Mouse (Mus musculus): ENCODE data around the gene Guca1b. TPM values are rescaled to one million over a fixed set of nuclear protein-coding genes. Genes with fewer than 3 reads are reported as not detected.
A peak's percentile ranks its signal among the peaks of the same experiment; 100 is the strongest.
"Not testable (repeated sequence)": the region's sequence is repeated elsewhere in the genome, so short reads cannot be mapped to it uniquely, and the experiment has no call there.

The Guca1b gene
- polyA plus RNA-seq, 1 experiment from 2014 or later: 0.39 TPM

GRCm38 (mm10) chr17:47421566-47421965 is 36.4 kb downstream of the Guca1b start:
- Histone ChIP-seq H3K27ac (replicated peaks) (no peak overlapping the region), H3K9ac (replicated peaks) (no peak overlapping the region), H3K4me3 (no peak overlapping the region), H3K4me1 (no peaks in the 10 kb centered on the region), H3K36me3 (no peaks in the 10 kb centered on the region), H3K9me3 (no peaks in the 10 kb centered on the region), H3K27me3 (no peaks in the 10 kb centered on the region), H3K4me2 (replicated peaks) (no peak overlapping the region)
- no peak for ATAC-seq (replicated peaks)
- WGBS: 87% methylated on average over 3 of the region's 3 CpGs

- ATAC-seq (replicated peaks); H3K9ac ChIP-seq (replicated peaks); H3K36me3 ChIP-seq; H3K4me1 ChIP-seq; H3K27ac ChIP-seq (replicated peaks); H3K4me3 ChIP-seq; H3K9me3 ChIP-seq; H3K4me2 ChIP-seq (replicated peaks); H3K27me3 ChIP-seq: not testable (repeated sequence)
- 96% methylated on average over 1 of the region's 1 CpGs for WGBS
Measured at GRCm38 (mm10) chr17:47422616-47423015, 37.4 kb downstream of the Guca1b start.

DNA sequence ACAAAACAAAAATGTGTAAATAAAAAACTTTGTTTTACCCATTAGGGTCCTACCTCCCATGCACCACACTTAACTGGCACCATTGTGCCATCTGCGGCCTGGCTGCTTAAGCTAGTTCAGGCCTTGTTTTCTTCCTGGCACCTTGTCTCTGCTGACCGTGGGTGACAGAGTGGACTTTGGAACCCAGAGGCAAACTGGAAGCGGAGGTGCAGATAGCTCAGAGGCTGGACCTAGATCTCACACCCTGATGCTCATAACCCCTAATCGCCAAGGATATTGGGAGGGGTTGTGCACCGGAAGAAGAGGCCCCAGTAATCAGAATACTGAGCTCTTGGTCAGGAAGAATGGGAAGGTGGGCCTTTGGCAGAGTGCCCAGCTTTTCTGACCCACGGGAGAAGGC is 39.0 kb downstream of the Guca1b start:
- Histone ChIP-seq H3K4me3 (no peak overlapping the region), H3K9ac (replicated peaks) (no peak overlapping the region), H3K36me3 (no peaks in the 10 kb centered on the region), H3K4me2 (replicated peaks) (no peak overlapping the region), H3K4me1 (0 out of 2 replicates have a peak, but pooled peaks cover 2% of the 10 kb centered on the region), H3K9me3 (no peaks in the 10 kb centered on the region), H3K27me3 (no peaks in the 10 kb centered on the region), H3K27ac (replicated peaks) (no peak overlapping the region)
- 72% methylated on average over 6 of the region's 6 CpGs for whole genome bisulfite sequencing
- ATAC-seq (replicated peaks): no peak

DNA sequence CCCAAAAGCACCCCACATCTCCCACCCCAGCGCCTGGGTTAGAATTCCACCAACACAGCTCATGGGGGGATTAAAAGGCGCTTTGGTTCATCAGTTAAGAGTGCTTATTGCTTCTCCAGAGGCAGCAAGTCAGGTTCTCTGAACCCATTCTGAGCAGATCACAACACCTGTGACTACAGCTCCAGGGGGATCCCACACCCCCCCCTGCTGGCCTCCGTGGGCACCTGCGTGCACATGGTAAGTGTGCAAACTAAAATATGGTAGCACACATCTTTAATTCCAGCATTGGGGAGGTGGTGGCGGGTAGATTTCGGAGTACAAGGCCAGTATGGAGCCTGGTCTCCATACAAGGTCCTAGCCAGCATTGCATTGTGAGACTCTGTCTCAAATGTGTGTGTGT is 42.1 kb downstream of the Guca1b start:
- H3K9ac ChIP-seq (replicated peaks): no peak overlapping the region
- no peaks in the 10 kb centered on the region for H3K36me3 ChIP-seq
- no peak for ATAC-seq (replicated peaks)
- H3K4me2 ChIP-seq (replicated peaks): no peak overlapping the region
- H3K27me3 ChIP-seq: no peaks in the 10 kb centered on the region
- H3K9me3 ChIP-seq: no peaks in the 10 kb centered on the region
- 0 out of 2 replicates have a peak, but pooled peaks cover 2% of the 10 kb centered on the region for H3K4me1 ChIP-seq
- H3K27ac ChIP-seq (replicated peaks): no peak overlapping the region
- no peak overlapping the region for H3K4me3 ChIP-seq
- WGBS: 71% methylated on average over 6 of the region's 6 CpGs

- H3K4me1 ChIP-seq: 0 out of 2 replicates have a peak, but pooled peaks cover 2% of the 10 kb centered on the region
- 6% methylated on average over 8 of the region's 8 CpGs for WGBS
- H3K27ac ChIP-seq (replicated peaks): no peak overlapping the region
- H3K9me3 ChIP-seq: no peaks in the 10 kb centered on the region
- ATAC-seq (replicated peaks): peak; percentile 41; the same call in 1 of the 2 replicates
- H3K9ac ChIP-seq (replicated peaks): no peak overlapping the region
- no peak overlapping the region for H3K4me2 ChIP-seq (replicated peaks)
- H3K36me3 ChIP-seq: no peaks in the 10 kb centered on the region
- H3K27me3 ChIP-seq: no peaks in the 10 kb centered on the region
- H3K4me3 ChIP-seq: no peak overlapping the region
Measured at GRCm38 (mm10) chr17:47428831-47429304, 43.7 kb downstream of the Guca1b start.

DNA sequence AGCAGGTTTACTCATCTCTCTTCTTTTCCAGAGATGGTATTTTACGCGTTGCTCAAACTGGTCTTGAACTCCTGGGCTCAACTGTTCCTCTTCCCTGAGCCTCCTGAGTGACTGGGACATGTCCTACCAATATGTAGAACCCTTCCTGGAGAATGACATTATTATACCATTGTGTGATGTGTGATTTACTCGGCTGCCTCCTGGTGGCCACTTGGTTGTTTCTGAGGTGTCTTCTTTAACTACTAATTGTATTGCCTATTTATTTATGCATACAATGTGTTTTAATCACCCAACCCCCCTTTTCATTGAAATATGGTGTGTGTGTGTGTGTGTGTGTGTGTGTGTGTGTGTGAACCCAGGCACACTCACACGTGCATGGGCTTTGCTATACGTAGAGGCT is 45.6 kb downstream of the Guca1b start:
- no peaks in the 10 kb centered on the region for H3K9me3 ChIP-seq
- no peak overlapping the region for H3K27ac ChIP-seq (replicated peaks)
- H3K27me3 ChIP-seq: peaks cover 6% of the 10 kb centered on the region; the same call in 1 of the 2 replicates
- H3K9ac ChIP-seq (replicated peaks): no peak overlapping the region
- 74% methylated on average over 5 of the region's 5 CpGs for WGBS
- H3K36me3 ChIP-seq: no peaks in the 10 kb centered on the region
- 0 out of 2 replicates have a peak, but pooled peaks cover 2% of the 10 kb centered on the region for H3K4me1 ChIP-seq
- no peak overlapping the region for H3K4me2 ChIP-seq (replicated peaks)
- ATAC-seq (replicated peaks): no peak
- no peak overlapping the region for H3K4me3 ChIP-seq

GRCm38 (mm10) chr17:47436156-47436906 is 51.1 kb downstream of the Guca1b start, which contains the start of gene AI661453:
AI661453 (plus strand) TSS chr17:47436615.
- Histone ChIP-seq H3K36me3 (no peaks in the 10 kb centered on the region), H3K4me1 (peaks cover 15% of the 10 kb centered on the region), H3K27me3 (peaks cover 43% of the 10 kb centered on the region), H3K4me3 (peak within 1 kb of the TSS; percentile 36), H3K27ac (replicated peaks) (no peak within 1 kb of the TSS), H3K9me3 (no peaks in the 10 kb centered on the region), H3K9ac (replicated peaks) (no peak within 1 kb of the TSS; the same call in 1 of the 2 replicates), H3K4me2 (replicated peaks) (peak within 1 kb of the TSS; percentile 60)
- WGBS: 2% methylated on average over 45 of the region's 45 CpGs
- ATAC-seq (replicated peaks): 0 out of 2 replicates have a peak, but pooled peaks have one; percentile 23

- no peak within 1 kb of the TSS; the same call in 1 of the 2 replicates for H3K9ac ChIP-seq (replicated peaks)
- peaks cover 43% of the 10 kb centered on the region for H3K27me3 ChIP-seq
- no peak for ATAC-seq (replicated peaks)
- H3K27ac ChIP-seq (replicated peaks): no peak within 1 kb of the TSS
- H3K4me3 ChIP-seq: peak within 1 kb of the TSS; percentile 36
- H3K9me3 ChIP-seq: no peaks in the 10 kb centered on the region
- peaks cover 15% of the 10 kb centered on the region for H3K4me1 ChIP-seq
- H3K4me2 ChIP-seq (replicated peaks): peak within 1 kb of the TSS; percentile 60
- WGBS: 5% methylated on average over 25 of the region's 25 CpGs
- H3K36me3 ChIP-seq: no peaks in the 10 kb centered on the region
Measured at GRCm38 (mm10) chr17:47436907-47437547, 51.8 kb downstream of the Guca1b start, which contains the start of gene 1700001C19Rik. 1700001C19Rik (minus strand) TSS chr17:47437376.

DNA sequence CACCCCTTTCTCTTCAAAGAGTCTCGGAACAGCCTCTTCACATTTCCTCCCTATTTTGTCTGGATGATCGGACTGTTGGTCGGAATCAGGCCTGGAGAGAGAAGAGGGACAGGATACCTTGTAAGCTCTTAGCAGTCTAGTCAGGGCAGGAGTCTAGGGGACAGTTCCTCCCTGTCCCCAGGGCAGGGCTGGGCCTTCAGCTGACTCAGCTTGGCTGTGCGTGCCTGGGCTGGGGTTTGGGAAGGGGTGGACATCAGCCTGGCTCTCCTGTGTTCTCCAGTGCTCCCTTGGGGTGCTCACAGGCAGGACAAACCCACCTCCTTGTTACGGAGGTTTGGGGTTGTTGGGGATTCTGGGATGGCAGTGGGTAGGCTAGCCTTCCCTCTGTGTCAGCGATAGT is 53.4 kb downstream of the Guca1b start:
- no peak overlapping the region for H3K27ac ChIP-seq (replicated peaks)
- H3K36me3 ChIP-seq: no peaks in the 10 kb centered on the region
- peaks cover 15% of the 10 kb centered on the region for H3K4me1 ChIP-seq
- WGBS: 61% methylated on average over 6 of the region's 6 CpGs
- no peak for ATAC-seq (replicated peaks)
- peaks cover 43% of the 10 kb centered on the region for H3K27me3 ChIP-seq
- no peak overlapping the region for H3K9ac ChIP-seq (replicated peaks)
- H3K4me2 ChIP-seq (replicated peaks): no peak overlapping the region
- H3K9me3 ChIP-seq: no peaks in the 10 kb centered on the region
- H3K4me3 ChIP-seq: no peak overlapping the region

DNA sequence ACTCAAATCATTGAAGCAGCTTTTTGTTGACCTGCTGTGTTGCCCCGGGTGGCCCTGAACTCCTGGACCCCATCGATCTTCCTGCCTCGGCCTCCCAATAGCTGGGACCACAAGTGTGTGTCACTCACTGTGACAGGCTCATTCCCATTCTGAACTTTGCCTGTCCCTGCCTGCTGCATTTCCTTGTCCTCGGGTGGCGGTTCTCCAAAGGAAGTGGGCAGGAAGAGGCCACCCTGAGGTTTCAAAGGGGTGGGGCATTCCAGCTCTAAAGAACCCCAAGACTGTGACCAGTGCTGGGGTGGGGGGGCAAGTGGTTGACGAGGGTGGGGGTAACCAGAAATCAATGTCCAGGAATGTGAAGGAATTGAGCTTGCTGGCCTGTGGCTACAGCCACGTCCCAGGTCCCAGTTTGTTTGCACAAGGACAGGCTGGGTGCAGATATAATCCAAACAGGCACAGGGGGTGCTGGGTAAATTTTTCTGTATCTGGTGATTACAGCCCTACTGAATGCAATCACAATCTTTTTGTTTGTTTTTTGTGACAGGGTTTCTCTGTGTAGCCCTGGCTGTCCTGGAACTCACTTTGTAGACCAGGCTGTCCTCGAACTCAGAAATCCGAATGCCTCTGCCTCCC is 54.3 kb downstream of the Guca1b start:
- Histone ChIP-seq H3K4me3 (no peak overlapping the region), H3K4me2 (replicated peaks) (no peak overlapping the region), H3K4me1 (peaks cover 15% of the 10 kb centered on the region), H3K9me3 (no peaks in the 10 kb centered on the region), H3K36me3 (no peaks in the 10 kb centered on the region), H3K9ac (replicated peaks) (no peak overlapping the region), H3K27me3 (peaks cover 43% of the 10 kb centered on the region), H3K27ac (replicated peaks) (no peak overlapping the region)
- ATAC-seq (replicated peaks): no peak
- WGBS: 47% methylated on average over 9 of the region's 9 CpGs

GRCm38 (mm10) chr17:47440359-47440890 is 55.2 kb downstream of the Guca1b start:
- WGBS: 7% methylated on average over 9 of the region's 9 CpGs
- no peak overlapping the region for H3K9ac ChIP-seq (replicated peaks)
- no peak overlapping the region for H3K27ac ChIP-seq (replicated peaks)

More at GRCm38 (mm10) chr17:47440359-47440890, 55.2 kb downstream of the Guca1b start:
- H3K4me1 ChIP-seq: peaks cover 15% of the 10 kb centered on the region
- H3K36me3 ChIP-seq: no peaks in the 10 kb centered on the region
- H3K4me2 ChIP-seq (replicated peaks): no peak overlapping the region
- no peaks in the 10 kb centered on the region for H3K9me3 ChIP-seq
- peaks cover 39% of the 10 kb centered on the region for H3K27me3 ChIP-seq
- no peak overlapping the region for H3K4me3 ChIP-seq
- 0 out of 2 replicates have a peak, but pooled peaks have one; percentile 13 for ATAC-seq (replicated peaks)
